Mouse (Mus musculus): ENCODE measurements around the gene Tnik.
A peak's percentile ranks its signal among the peaks of the same experiment; 100 is the strongest.

Tnik gene

GRCm38 (mm10) chr3:28485716-28486115, 222.7 kb downstream of the Tnik start:
- DNase-seq (ENCODE audit: low spot score): no peak

- DNase-seq (ENCODE audit: low spot score): no peak
Observed at GRCm38 (mm10) chr3:28487418-28487817, 224.4 kb downstream of the Tnik start.

GRCm38 (mm10) chr3:28491085-28492041, 228.3 kb downstream of the Tnik start:
- no peak for DNase-seq (ENCODE audit: low spot score)

GRCm38 (mm10) chr3:28496806-28497502, 233.9 kb downstream of the Tnik start:
- no peak for DNase-seq (ENCODE audit: low spot score)

GRCm38 (mm10) chr3:28497503-28497857, 234.5 kb downstream of the Tnik start:
- no peak for DNase-seq (ENCODE audit: low spot score)

GRCm38 (mm10) chr3:28502697-28503096, 239.7 kb downstream of the Tnik start:
- no peak for DNase-seq (ENCODE audit: low spot score)

- no peak for DNase-seq (ENCODE audit: low spot score)
Observed at GRCm38 (mm10) chr3:28509337-28509935, 246.4 kb downstream of the Tnik start.

GRCm38 (mm10) chr3:28523004-28523482, 260.0 kb downstream of the Tnik start:
- DNase-seq (ENCODE audit: low spot score): peak; percentile 45

- no peak for DNase-seq (ENCODE audit: low spot score)
Observed at GRCm38 (mm10) chr3:28523541-28524165, 260.6 kb downstream of the Tnik start.

GRCm38 (mm10) chr3:28524562-28524961, 261.5 kb downstream of the Tnik start:
- no peak for DNase-seq (ENCODE audit: low spot score)

- DNase-seq (ENCODE audit: low spot score): no peak
Observed at GRCm38 (mm10) chr3:28526671-28527070, 263.7 kb downstream of the Tnik start.

- no peak for DNase-seq (ENCODE audit: low spot score)
Observed at GRCm38 (mm10) chr3:28527231-28527630, 264.2 kb downstream of the Tnik start.

GRCm38 (mm10) chr3:28529548-28529947, 266.5 kb downstream of the Tnik start:
- DNase-seq (ENCODE audit: low spot score): no peak

- DNase-seq (ENCODE audit: low spot score): no peak
Observed at GRCm38 (mm10) chr3:28531294-28531956, 268.4 kb downstream of the Tnik start.

- DNase-seq (ENCODE audit: low spot score): no peak
Observed at GRCm38 (mm10) chr3:28532666-28533065, 269.7 kb downstream of the Tnik start.

- no peak for DNase-seq (ENCODE audit: low spot score)
Observed at GRCm38 (mm10) chr3:28540121-28540520, 277.1 kb downstream of the Tnik start.

GRCm38 (mm10) chr3:28542941-28543340, 279.9 kb downstream of the Tnik start:
- DNase-seq (ENCODE audit: low spot score): no peak

GRCm38 (mm10) chr3:28543380-28543984, 280.5 kb downstream of the Tnik start:
- DNase-seq (ENCODE audit: low spot score): peak; percentile 58

- DNase-seq (ENCODE audit: low spot score): no peak
Observed at GRCm38 (mm10) chr3:28544345-28544869, 281.4 kb downstream of the Tnik start.

GRCm38 (mm10) chr3:28547965-28548730, 285.1 kb downstream of the Tnik start:
- no peak for DNase-seq (ENCODE audit: low spot score)

All from adipocyte (in vitro differentiated cells).